Mouse (Mus musculus) bone marrow, adult 2 months (tissue): Measurements from ENCODE around the gene Pbx2. TPM values are rescaled to one million over a fixed set of nuclear protein-coding genes. Genes with fewer than 3 reads are reported as not detected.
"Not testable (repeated sequence)": the region's sequence is repeated elsewhere in the genome, so short reads cannot be mapped to it uniquely, and the experiment has no call there.

Experiments
- H3K27ac ChIP-seq: fragments of 200-500 bp; 2 replicates; pipeline ENCODE4 v1.5.1; 2012; ENCODE audit warnings: low read depth, mild to moderate bottlenecking, control low read depth, inconsistent platforms, low read length; ENCODE audit not compliant: control insufficient read depth, poor library complexity, insufficient read depth
- H3K4me1 ChIP-seq: fragments of 200-500 bp; 2 replicates; pipeline ENCODE4 v1.6.1; 2011; ENCODE audit warnings: low read length; ENCODE audit not compliant: control insufficient read depth, insufficient read depth
- H3K4me3 ChIP-seq: fragments of 200-500 bp; replicated peaks from 2 replicates; pipeline ENCODE3; 2011; ENCODE audit warnings: mild to moderate bottlenecking, low read depth, low read length, control low read depth; ENCODE audit not compliant: control insufficient read depth
- CTCF ChIP-seq: fragments of 200-500 bp; IDR thresholded peaks from 2 replicates; pipeline ENCODE4 v1.5.1; 2011; ENCODE audit warnings: low read length, control low read depth; ENCODE audit not compliant: control insufficient read depth, insufficient read depth
- POLR2A ChIP-seq: fragments of 200-500 bp; IDR thresholded peaks from 2 replicates; pipeline ENCODE4 v1.6.1; 2011; ENCODE audit warnings: low read depth, mild to moderate bottlenecking, control low read depth, low read length, borderline replicate concordance; ENCODE audit not compliant: control insufficient read depth
- WGBS: fragments of 180-500 bp; shearing (Covaris S2); methylation state at CpG from one replicate; pipeline ENCODE4 v1.1.7; 2018; 5-methylcytosine and 5-hydroxymethylcytosine counted together
- polyA plus RNA-seq: library from polyadenylated mRNA; stranded (reverse); fragments of >200 nt; gene quantifications from 2 replicates; pipeline ENCODE4 v1.2.4, GENCODE M21; 2011; ENCODE audit warnings: low replicate concordance; ENCODE audit not compliant: missing spikeins, insufficient read depth, insufficient read length

Gene Pbx2
- polyA plus RNA-seq, result 50.3 and 95.1 TPM in 2 replicates

GRCm38 (mm10) chr17:34591029-34591993 lies at the start of gene Pbx2:
Pbx2 (plus strand) TSS chr17:34591266.
- Histone ChIP-seq H3K4me1 (no peaks in the 10 kb centered on the region; the same call in 1 of the 2 replicates), H3K4me3 (peak within 1 kb of the TSS; percentile 86), H3K27ac (peak within 1 kb of the TSS; percentile 95)
- WGBS, result 3% methylated on average over 21 of the region's 21 CpGs
- TF ChIP-seq CTCF (no peak), POLR2A (0 out of 2 replicates have a peak, but pooled peaks have one; percentile 18)

DNA sequence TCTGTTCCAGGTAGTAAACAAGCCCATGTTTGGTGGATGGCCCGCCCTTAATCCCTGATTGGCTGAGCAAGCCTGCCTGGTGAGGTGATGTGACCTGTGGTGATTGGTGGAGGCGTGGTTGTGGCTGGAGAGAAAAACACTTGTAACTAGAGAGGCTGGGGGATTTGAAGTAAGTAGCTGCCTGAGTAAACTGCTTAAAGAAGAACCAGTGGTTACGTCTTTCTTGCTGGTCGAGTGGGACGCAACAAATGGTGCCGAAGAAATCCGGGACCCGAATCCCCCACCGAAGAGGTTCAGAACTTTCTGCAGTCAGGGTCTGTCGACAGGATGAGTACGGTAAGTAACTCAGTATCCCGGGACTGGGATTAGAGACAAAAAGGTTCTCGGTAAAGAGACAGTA lies 47.5 kb upstream of the Pbx2 start:
- H3K4me3 ChIP-seq, H3K4me1 ChIP-seq, H3K27ac ChIP-seq: not testable (repeated sequence)
- WGBS, result 89% methylated on average over 13 of the region's 13 CpGs

DNA sequence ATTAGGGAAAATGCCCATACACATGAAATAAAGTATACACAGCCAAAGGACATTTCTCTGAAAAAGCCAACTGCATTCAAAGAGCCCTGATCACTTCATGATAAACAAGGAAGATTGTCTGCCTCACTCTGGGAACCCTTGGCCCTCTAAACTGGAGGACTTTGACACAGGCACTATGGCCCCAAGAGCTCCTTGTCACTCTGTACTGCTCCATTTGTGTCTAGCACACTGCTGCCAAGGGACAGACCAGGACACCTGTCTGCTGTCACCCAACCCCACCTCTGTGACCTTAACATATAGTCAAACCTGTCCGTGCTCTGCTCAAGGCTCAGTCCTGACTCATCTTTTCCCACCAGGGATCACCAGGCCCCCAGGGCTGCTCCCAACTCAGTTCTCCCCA lies 44.3 kb upstream of the Pbx2 start:
- Histone ChIP-seq H3K27ac (no peak overlapping the region), H3K4me1 (no peaks in the 10 kb centered on the region), H3K4me3 (no peak overlapping the region)
- 92% methylated on average over 1 of the region's 1 CpGs for WGBS
- TF ChIP-seq CTCF (no peak), POLR2A (no peak)

DNA sequence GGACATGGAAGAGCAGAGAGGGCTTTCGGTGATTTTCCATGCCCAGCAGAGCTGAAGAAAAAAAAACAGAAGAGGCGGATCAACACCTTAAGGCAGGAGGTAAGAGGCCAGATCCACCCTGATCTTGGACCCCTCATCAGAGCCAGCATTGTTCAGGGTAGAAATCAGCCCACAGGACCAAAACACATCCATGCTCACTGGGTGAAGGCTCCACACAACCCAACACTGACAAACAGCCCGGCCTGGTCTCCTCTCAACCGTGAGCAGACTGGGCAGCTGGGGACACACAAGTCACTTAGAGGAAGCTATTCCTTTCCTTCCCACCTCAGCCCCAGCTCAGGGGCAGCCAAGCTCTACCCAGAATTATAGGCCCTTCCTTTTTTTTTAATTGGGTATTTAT lies 43.5 kb upstream of the Pbx2 start:
- Histone ChIP-seq H3K27ac (no peak overlapping the region), H3K4me3 (no peak overlapping the region), H3K4me1 (no peaks in the 10 kb centered on the region)
- 73% methylated on average over 4 of the region's 4 CpGs for WGBS
- TF ChIP-seq POLR2A, result no peak
- no peak for TF ChIP-seq CTCF

GRCm38 (mm10) chr17:34549156-34549555 lies 41.9 kb upstream of the Pbx2 start:
- WGBS, result 76% methylated on average over 3 of the region's 3 CpGs
- no peak for TF ChIP-seq CTCF
- H3K27ac ChIP-seq, result no peak overlapping the region
- no peaks in the 10 kb centered on the region for H3K4me1 ChIP-seq
- no peak overlapping the region for H3K4me3 ChIP-seq

DNA sequence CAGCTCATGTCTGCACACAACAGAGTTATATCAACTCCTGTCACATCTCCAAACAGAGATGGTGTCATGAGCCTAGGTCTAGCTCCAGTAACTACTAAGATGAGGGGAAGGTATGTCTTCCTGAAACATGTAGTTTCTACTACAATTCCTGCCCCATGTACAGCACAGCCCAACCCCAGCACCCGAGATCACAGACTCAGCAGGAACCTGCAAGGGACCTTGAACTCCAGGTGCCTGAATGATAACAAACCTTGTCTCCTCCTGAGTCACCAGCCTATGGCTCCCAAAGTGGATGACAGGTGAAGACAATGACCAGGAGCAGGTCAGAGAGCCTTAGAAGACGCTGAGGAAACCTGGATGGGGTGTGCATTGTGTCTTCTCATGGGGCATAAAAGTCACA lies 41.2 kb upstream of the Pbx2 start:
- H3K27ac ChIP-seq, result no peak overlapping the region
- H3K4me1 ChIP-seq, result no peaks in the 10 kb centered on the region
- WGBS, result 75% methylated on average over 2 of the region's 2 CpGs
- H3K4me3 ChIP-seq, result no peak overlapping the region
- no peak for TF ChIP-seq POLR2A
- no peak for TF ChIP-seq CTCF

GRCm38 (mm10) chr17:34555483-34555882 lies 35.6 kb upstream of the Pbx2 start:
- Histone ChIP-seq H3K4me3 (no peak overlapping the region), H3K27ac (no peak overlapping the region), H3K4me1 (peaks cover 2% of the 10 kb centered on the region)
- WGBS, result 22% methylated on average over 5 of the region's 5 CpGs
- TF ChIP-seq POLR2A (no peak), CTCF (peak; percentile 93)

DNA sequence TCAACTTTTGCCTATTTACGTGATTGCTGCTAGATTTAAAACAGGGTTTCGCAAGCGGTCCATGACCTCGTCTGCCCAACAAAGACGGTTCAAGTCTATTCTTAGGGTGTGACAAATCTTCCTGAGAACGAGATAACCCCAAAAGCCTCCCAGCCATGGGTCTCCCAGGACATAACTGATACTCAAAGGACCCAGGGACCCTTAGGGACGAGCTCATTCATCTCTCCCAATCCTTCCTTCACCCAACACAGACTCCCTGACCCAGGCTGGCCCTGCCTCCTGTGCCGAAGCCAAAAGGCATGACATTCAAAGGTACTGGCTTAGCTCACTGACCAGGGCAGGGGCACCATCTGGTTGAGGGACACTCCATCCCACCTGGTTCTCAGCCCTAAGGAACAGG lies 34.7 kb upstream of the Pbx2 start:
- Histone ChIP-seq H3K27ac (no peak overlapping the region), H3K4me3 (no peak overlapping the region), H3K4me1 (peaks cover 3% of the 10 kb centered on the region)
- WGBS, result 51% methylated on average over 8 of the region's 8 CpGs
- TF ChIP-seq CTCF (no peak), POLR2A (no peak)

DNA sequence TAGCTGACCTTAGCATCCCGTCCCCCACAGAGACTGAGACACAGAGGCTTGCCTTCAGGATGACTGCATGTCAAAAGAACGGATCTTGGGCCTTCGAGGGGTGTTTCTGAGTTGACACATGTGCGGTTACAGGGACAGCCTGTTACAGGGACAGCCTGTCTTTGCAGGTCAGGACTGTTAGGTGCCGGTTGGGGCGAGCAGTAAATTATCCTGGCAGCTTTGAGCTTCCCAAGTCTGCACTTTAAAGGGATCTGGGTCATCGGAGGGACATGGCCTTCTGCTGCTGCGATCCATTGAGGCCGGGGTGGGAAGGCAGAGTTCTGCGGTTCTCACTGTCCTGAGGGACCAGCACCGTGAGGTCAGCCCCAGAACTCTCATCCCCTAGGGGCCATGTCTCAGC lies 33.7 kb upstream of the Pbx2 start:
- no peak overlapping the region for H3K4me3 ChIP-seq
- peaks cover 4% of the 10 kb centered on the region for H3K4me1 ChIP-seq
- H3K27ac ChIP-seq, result no peak overlapping the region
- whole genome bisulfite sequencing, result 75% methylated on average over 11 of the region's 11 CpGs
- TF ChIP-seq CTCF, result no peak
- no peak for TF ChIP-seq POLR2A
